Comparison of ENCODE assay signal across 16 mouse cellular contexts in the genomic region with DNA sequence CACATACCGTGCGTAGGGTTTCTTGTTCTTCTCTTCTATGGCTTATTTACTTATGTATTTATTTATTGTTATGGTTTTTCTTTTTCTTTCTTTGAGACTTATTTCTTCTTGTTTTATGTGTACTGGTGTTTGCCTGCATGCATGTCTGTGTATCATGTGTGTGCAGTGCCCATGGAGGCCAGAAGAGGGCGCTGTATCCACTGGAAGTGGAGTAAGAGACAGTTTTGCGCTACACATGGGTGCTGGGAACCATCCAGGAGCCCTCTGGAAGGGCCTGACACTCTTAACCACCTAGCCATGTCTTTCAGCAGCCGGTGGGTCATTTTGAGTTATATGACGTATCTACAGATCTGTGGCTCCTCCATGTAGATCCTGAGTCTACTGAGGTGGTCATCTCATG.
DNase-seq lines count a peak whose midpoint lies in the region; ATAC-seq and TF ChIP-seq lines count a peak whose summit lies in the region.
"Had no signal": no experiment of that assay in that cellular context is flagged by ENCODE, and none has a peak within 500 bp of the region (broad histone marks: within the 10 kb centered on the region; RNA-seq: fewer than 3 reads in every experiment).

No protein-coding gene starts in this region.

- no peak overlapping the region for H3K27ac ChIP-seq in kidney, postnatal 0 days
- H3K27ac ChIP-seq in MEL (ENCODE audit: control insufficient read depth, low read depth, low read length) = no peak overlapping the region
- H3K27ac ChIP-seq in small intestine, adult 2 months (ENCODE audit: insufficient read depth, low read depth, low read length) = no peak overlapping the region
- H3K27ac ChIP-seq: forebrain, embryonic 12.5 days; hindbrain, embryonic 15.5 days; liver, embryonic 13.5 days; neural tube, embryonic 15.5 days had no signal

- no peaks in the 10 kb centered on the region for H3K4me1 ChIP-seq in kidney, postnatal 0 days (replicated peaks; ENCODE audit: insufficient read depth, low read length)
- H3K4me1 ChIP-seq in E14TG2a.4 (replicated peaks; ENCODE audit: low read depth, low read length) (no peaks in the 10 kb centered on the region), MEL (ENCODE audit: control insufficient read depth in 1 of 2, insufficient read depth in 2 of 2, low read length in 2 of 2) (no peaks in the 10 kb centered on the region)
- peaks cover 2% of the 10 kb centered on the region; the same call in 1 of the 2 replicates for H3K4me1 ChIP-seq in small intestine, adult 2 months (ENCODE audit: control insufficient read depth, insufficient read depth, insufficient read length, low read length)
- H3K4me1 ChIP-seq: forebrain, embryonic 12.5 days; heart, embryonic 12.5 days; hindbrain, embryonic 15.5 days; liver, embryonic 13.5 days; neural tube, embryonic 15.5 days had no signal

- H3K9me3 ChIP-seq in kidney, postnatal 0 days (replicated peaks; ENCODE audit: low read length) = no peaks in the 10 kb centered on the region
- H3K9me3 ChIP-seq in E14TG2a.4 (ENCODE audit: low read length) (peaks cover 8% of the 10 kb centered on the region), MEL (replicated peaks; ENCODE audit: insufficient read depth, low read length) (no peaks in the 10 kb centered on the region)
- H3K9me3 ChIP-seq: hindbrain, embryonic 15.5 days; neural tube, embryonic 15.5 days had no signal

- no peak overlapping the region for H3K4me3 ChIP-seq in kidney, postnatal 0 days (replicated peaks; ENCODE audit: low read depth, low read length)
- H3K4me3 ChIP-seq in E14TG2a.4 (replicated peaks; ENCODE audit: low read length) (no peak overlapping the region), MEL (ENCODE audit: control insufficient read depth in 1 of 2, insufficient read depth in 1 of 2, low read depth in 2 of 2, low read length in 2 of 2) (no peak overlapping the region)
- H3K4me3 ChIP-seq in small intestine, adult 2 months (ENCODE audit: low read depth, low read length) = no peak overlapping the region
- H3K4me3 ChIP-seq: forebrain, embryonic 12.5 days; heart, embryonic 12.5 days; hindbrain, embryonic 15.5 days; liver, embryonic 13.5 days; neural tube, embryonic 15.5 days had no signal

- H3K79me2 ChIP-seq in MEL (ENCODE audit: control insufficient read depth, insufficient read depth, low read length, poor library complexity) = peaks cover 2% of the 10 kb centered on the region

- ATAC-seq in kidney, postnatal 0 days (replicated peaks; ENCODE audit: low FRiP score, low read depth) = no peak

- TF ChIP-seq RAD21 in MEL (IDR thresholded peaks at IDR 0.05; ENCODE audit: low read depth, low read length) = no peak

- H3K4me2 ChIP-seq in kidney, postnatal 0 days (ENCODE audit: low read length) = no peak overlapping the region
- H3K4me2 ChIP-seq: forebrain, embryonic 12.5 days; heart, embryonic 12.5 days; hindbrain, embryonic 15.5 days; liver, embryonic 13.5 days; neural tube, embryonic 15.5 days had no signal

- TF ChIP-seq CTCF in kidney, postnatal 0 days (IDR thresholded peaks at IDR 0.05; ENCODE audit: low read depth) = 0 out of 2 replicates have a peak, but pooled peaks have one; percentile 29
- TF ChIP-seq CTCF in E14TG2a.4 (conservative IDR thresholded peaks at IDR 0.05; ENCODE audit: low read length) (peak; percentile 51), MEL (IDR thresholded peaks at IDR 0.05 in 2 of 3, conservative IDR thresholded peaks at IDR 0.05 in 1 of 3; ENCODE audit: control insufficient read depth in 1 of 3, insufficient read depth in 1 of 3, low read depth in 2 of 3, low read length in 3 of 3, poor library complexity in 1 of 3, severe bottlenecking in 1 of 3) (peak; percentile 31 to 44 (median 40))
- peak; percentile 27; the same call in 1 of the 2 replicates for TF ChIP-seq CTCF in small intestine, adult 2 months (IDR thresholded peaks at IDR 0.05; ENCODE audit: extremely low read depth, insufficient read length, insufficient replicate concordance, low read depth, low read length)

- H3K36me3 ChIP-seq in kidney, postnatal 0 days (ENCODE audit: insufficient read depth, low read length) = 0 out of 2 replicates have a peak, but pooled peaks cover 5% of the 10 kb centered on the region
- H3K36me3 ChIP-seq in E14TG2a.4 (ENCODE audit: insufficient read depth, low read length) (peaks cover 3% of the 10 kb centered on the region; the same call in 1 of the 2 replicates), MEL (ENCODE audit: control insufficient read depth in 1 of 2, insufficient read depth in 2 of 2, low read length in 2 of 2) (peaks cover 0 to 33% of the 10 kb centered on the region in 2 experiments; a peak in 2 of 4 replicates)
- H3K36me3 ChIP-seq in small intestine, adult 2 months (ENCODE audit: control insufficient read depth, insufficient read depth, low read length) = peaks cover 33% of the 10 kb centered on the region

- DNase-seq in kidney, postnatal 0 days (ENCODE audit: low spot score) = no peak
- no peak for DNase-seq in kidney, postnatal 14 days
- peak; percentile 18 for DNase-seq in MEL (ENCODE audit: low read depth, low spot score)
- no peak for DNase-seq in adrenal gland, adult 8-10 months
- no peak for DNase-seq in layer of hippocampus, postnatal 10 days (ENCODE audit: low spot score in 2 of 2)
- DNase-seq: heart, postnatal 36 days; kidney, adult 18-20 months; kidney, postnatal 4 days; liver, embryonic 13.5 days; lung, postnatal 36 days had no signal

- TF ChIP-seq EP300 in MEL (IDR thresholded peaks at IDR 0.05; ENCODE audit: low read depth in 1 of 2, low read length in 2 of 2) = no peak

- H3K9ac ChIP-seq in kidney, postnatal 0 days (ENCODE audit: low read depth, low read length) = no peak overlapping the region
- no peak overlapping the region for H3K9ac ChIP-seq in MEL (ENCODE audit: control insufficient read depth, low read depth, low read length, poor library complexity, severe bottlenecking)
- H3K9ac ChIP-seq: forebrain, embryonic 12.5 days; heart, embryonic 12.5 days; hindbrain, embryonic 15.5 days; liver, embryonic 13.5 days; neural tube, embryonic 15.5 days had no signal

- H3K27me3 ChIP-seq in kidney, postnatal 0 days (ENCODE audit: insufficient read depth, low read length) = no peaks in the 10 kb centered on the region
- H3K27me3 ChIP-seq in E14TG2a.4 (ENCODE audit: insufficient read depth, low read length) = no peaks in the 10 kb centered on the region
- H3K27me3 ChIP-seq in MEL (ENCODE audit: control insufficient read depth in 1 of 2, insufficient read depth in 2 of 2, low read length in 2 of 2) = no peaks in the 10 kb centered on the region
- H3K27me3 ChIP-seq in small intestine, adult 2 months (ENCODE audit: control insufficient read depth, insufficient read depth, low read length) = no peaks in the 10 kb centered on the region
- H3K27me3 ChIP-seq: forebrain, embryonic 12.5 days; heart, embryonic 12.5 days; hindbrain, embryonic 15.5 days; liver, embryonic 13.5 days; neural tube, embryonic 15.5 days had no signal

- no peak for TF ChIP-seq POLR2A in MEL (IDR thresholded peaks at IDR 0.05; ENCODE audit: control insufficient read depth in 1 of 2, insufficient read depth in 1 of 2, low read depth in 1 of 2, low read length in 2 of 2, poor library complexity in 1 of 2)
- no peak for TF ChIP-seq POLR2A in small intestine, adult 2 months (IDR thresholded peaks at IDR 0.05; ENCODE audit: low read depth, low read length)

- 90% methylated on average over 6 of the region's 6 CpGs for WGBS in kidney, postnatal 0 days
- 94% methylated on average over 6 of the region's 6 CpGs for WGBS in small intestine, adult 2 months

TF ChIP-seq in MEL, 35 proteins besides CTCF, POLR2A, EP300 and RAD21:
- TF ChIP-seq JUND (IDR thresholded peaks at IDR 0.05; ENCODE audit: low read depth, low read length) (no peak), USF1 (IDR thresholded peaks at IDR 0.05; ENCODE audit: low read depth, low read length) (no peak), GATA1 (IDR thresholded peaks at IDR 0.05; ENCODE audit: low read depth, low read length) (no peak), ZNF384 (IDR thresholded peaks at IDR 0.05; ENCODE audit: low read depth, low read length) (no peak), BHLHE40 (IDR thresholded peaks at IDR 0.05; ENCODE audit: borderline replicate concordance, low read depth, low read length) (no peak), CHD1 (IDR thresholded peaks at IDR 0.05; ENCODE audit: low read depth, low read length) (no peak), MXI1 (IDR thresholded peaks at IDR 0.05; ENCODE audit: low read depth, low read length) (no peak), HCFC1 (IDR thresholded peaks at IDR 0.05; ENCODE audit: low read depth, low read length) (no peak), NELFE (IDR thresholded peaks at IDR 0.05; ENCODE audit: low read depth, low read length) (no peak), ELF1 (IDR thresholded peaks at IDR 0.05; ENCODE audit: low read depth, low read length) (no peak), USF2 (IDR thresholded peaks at IDR 0.05; ENCODE audit: borderline replicate concordance in 1 of 2, insufficient read depth in 1 of 2, low read depth in 1 of 2, low read length in 2 of 2) (no peak), RCOR1 (IDR thresholded peaks at IDR 0.05; ENCODE audit: low read depth, low read length) (no peak), MAX (IDR thresholded peaks at IDR 0.05; ENCODE audit: low read length) (no peak), MAFK (IDR thresholded peaks at IDR 0.05; ENCODE audit: borderline replicate concordance, low read depth, low read length) (no peak), ZMIZ1 (IDR thresholded peaks at IDR 0.05; ENCODE audit: low read depth, low read length) (no peak), TAL1 (IDR thresholded peaks at IDR 0.05; ENCODE audit: low read length) (no peak), MYC (IDR thresholded peaks at IDR 0.05; ENCODE audit: low read depth, low read length) (no peak), MAZ (IDR thresholded peaks at IDR 0.05; ENCODE audit: low read depth, low read length) (no peak), MYB (IDR thresholded peaks at IDR 0.05; ENCODE audit: low read depth, low read length) (no peak), ZC3H11A (IDR thresholded peaks at IDR 0.05; ENCODE audit: low read depth, low read length) (no peak)
